Mouse (Mus musculus) liver, adult 2 months (tissue): ENCODE data around the gene Ganc.

ENCODE experiments used
- CTCF ChIP-seq: fragments of 200-500 bp; IDR thresholded peaks from 2 replicates; pipeline ENCODE4 v1.5.1; 2011; ENCODE audit warnings: low read depth, low read length, control low read depth
- POLR2A ChIP-seq: fragments of 200-500 bp; IDR thresholded peaks from 2 replicates; pipeline ENCODE4 v1.6.1; 2011; ENCODE audit warnings: low read length, control low read depth; ENCODE audit not compliant: insufficient read depth; ENCODE audit errors: extremely low read depth

DNA sequence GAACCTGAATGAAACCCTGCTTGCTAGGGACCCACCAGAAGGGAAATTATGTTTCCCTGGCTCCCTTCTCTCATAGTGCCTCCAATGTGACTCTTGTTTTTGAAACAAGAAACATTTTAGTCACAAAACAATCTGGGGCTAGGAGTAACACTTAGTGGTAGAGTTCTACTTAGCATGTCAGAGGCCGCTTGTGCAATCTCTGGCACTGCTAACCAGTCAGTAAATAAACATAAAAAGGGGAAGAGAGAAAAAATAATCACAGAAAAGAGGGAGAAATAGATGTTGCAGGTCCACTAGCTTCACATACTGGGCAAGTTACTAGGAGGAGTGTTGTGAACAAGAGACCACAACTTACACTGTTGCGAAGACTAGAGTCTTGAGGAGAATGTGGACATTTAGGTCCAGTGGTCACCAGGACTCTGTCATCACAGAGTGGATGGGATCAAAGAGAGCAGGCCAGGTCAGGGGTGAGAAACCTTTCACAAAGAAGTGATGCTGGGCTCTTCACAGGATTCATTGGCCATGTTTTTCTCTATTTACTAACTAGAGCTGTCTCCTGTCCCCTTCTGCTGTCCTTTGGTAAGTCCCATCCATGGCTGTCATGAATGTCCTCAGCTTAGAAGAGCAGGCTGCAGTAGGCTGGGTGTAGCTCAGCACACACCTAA is 61.2 kb downstream of the Ganc start:
- TF ChIP-seq CTCF (no peak), POLR2A (no peak)
